Mouse (Mus musculus): ENCODE measurements at regions not wholly inside any gene's neighbourhood (a gene's known extent, or its start where the extent isn't known, plus 50 kb on each side); places are given as distances from the start of the nearest gene placed in this dataset.
A peak's percentile ranks its signal among the peaks of the same experiment; 100 is the strongest.

DNA sequence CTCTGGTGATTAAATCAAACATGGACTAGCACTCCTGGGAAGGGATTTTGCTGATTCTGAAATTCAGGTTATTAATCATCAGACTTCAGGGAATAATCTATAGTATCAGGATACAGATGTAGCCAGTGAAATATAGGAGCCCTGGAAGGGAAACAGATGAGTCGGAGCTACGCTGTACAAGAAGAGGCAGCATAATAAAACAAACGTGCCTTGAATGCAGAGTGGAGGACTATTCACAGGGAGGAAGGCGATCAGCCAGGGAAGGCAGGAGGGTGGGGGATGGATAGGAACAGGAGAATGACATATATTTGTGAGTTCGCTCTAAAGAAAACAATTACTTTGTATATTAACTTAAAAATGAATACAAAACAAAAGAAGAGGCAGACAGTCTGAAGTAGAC lies 286.6 kb upstream of the Got2 start:
- Histone ChIP-seq H3ac (ENCODE audit: control insufficient read depth, insufficient read length, low read depth) (no peak overlapping the region), H3K79me3 (ENCODE audit: low read depth) (no peaks in the 10 kb centered on the region), H3K4me3 (ENCODE audit: insufficient read depth, poor library complexity, severe bottlenecking) (no peak overlapping the region), H3K79me2 (ENCODE audit: control insufficient read depth, insufficient read depth) (no peaks in the 10 kb centered on the region), H3K27me3 (ENCODE audit: control insufficient read depth, insufficient read depth, insufficient read length) (no peaks in the 10 kb centered on the region), H3K36me3 (ENCODE audit: control insufficient read depth, insufficient read depth) (no peaks in the 10 kb centered on the region)
- no peak for TF ChIP-seq USF1 (IDR thresholded peaks at IDR 0.05; ENCODE audit: low read depth)
- TF ChIP-seq MYOD1 (IDR thresholded peaks at IDR 0.05; ENCODE audit: control insufficient read depth, insufficient read length, low read depth), result no peak
- no peak for TF ChIP-seq CEBPB (IDR thresholded peaks at IDR 0.05; ENCODE audit: low read depth)
- no peak for TF ChIP-seq MAX (IDR thresholded peaks at IDR 0.05)

DNA sequence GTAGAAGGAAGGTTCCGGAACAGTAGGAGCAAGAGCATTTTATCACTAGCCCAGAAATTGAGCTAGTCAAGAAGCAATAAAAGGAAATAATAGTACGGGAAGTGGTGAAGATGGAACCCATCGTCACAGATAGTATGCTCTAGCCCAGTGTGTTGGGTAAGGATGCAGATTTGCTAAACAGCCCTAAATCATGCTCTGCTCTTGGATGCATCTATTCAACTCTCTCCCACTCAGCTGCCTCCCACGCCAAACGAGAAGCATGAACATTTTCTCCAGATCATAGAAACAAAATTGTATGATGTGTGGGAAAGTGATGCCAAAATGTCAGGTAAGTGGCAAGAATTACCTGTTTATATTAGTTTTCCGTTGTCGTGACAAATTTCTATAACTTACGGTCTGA lies 276.6 kb upstream of the Got2 start:
- no peaks in the 10 kb centered on the region for H3K79me3 ChIP-seq (ENCODE audit: low read depth)
- H3K4me3 ChIP-seq (ENCODE audit: insufficient read depth, poor library complexity, severe bottlenecking), result no peak overlapping the region
- H3ac ChIP-seq (ENCODE audit: control insufficient read depth, insufficient read length, low read depth), result no peak overlapping the region

DNA sequence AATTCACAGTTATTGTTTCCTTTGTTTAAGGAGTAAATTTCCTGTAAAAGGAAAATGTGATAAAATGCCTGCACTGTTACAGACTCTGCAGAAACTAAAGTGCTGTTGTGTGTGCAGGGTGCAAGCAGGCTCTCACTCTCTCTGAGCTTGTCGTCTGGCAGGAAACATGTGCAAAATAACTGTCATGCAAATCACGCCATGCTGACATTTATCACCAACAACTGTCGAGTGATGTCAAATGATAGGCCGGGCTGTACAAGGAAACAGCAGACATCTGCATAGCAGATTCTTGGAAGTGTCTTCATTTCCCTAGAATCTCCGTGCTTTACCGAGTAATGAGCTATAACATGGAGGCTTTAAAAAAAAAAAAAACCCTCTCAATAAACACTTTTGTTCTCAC lies 271.6 kb upstream of the Got2 start:
- TF ChIP-seq CEBPB (IDR thresholded peaks at IDR 0.05; ENCODE audit: low read depth) (no peak), USF1 (IDR thresholded peaks at IDR 0.05; ENCODE audit: low read depth) (no peak), MYOG (IDR thresholded peaks at IDR 0.05; ENCODE audit: control insufficient read depth, extremely low read depth, insufficient read length) (no peak), MAX (IDR thresholded peaks at IDR 0.05) (no peak), MYOD1 (IDR thresholded peaks at IDR 0.05; ENCODE audit: control insufficient read depth, insufficient read length, low read depth) (no peak), CTCF (IDR thresholded peaks at IDR 0.05; ENCODE audit: control insufficient read depth, insufficient read depth, insufficient read length) (no peak), FOSL1 (IDR thresholded peaks at IDR 0.05; ENCODE audit: insufficient read depth, low read length, poor library complexity, severe bottlenecking) (no peak)

More for the DNA sequence above, 276.6 kb upstream of the Got2 start:
- H3K36me3 ChIP-seq (ENCODE audit: control insufficient read depth, insufficient read depth), result no peaks in the 10 kb centered on the region
- H3K79me2 ChIP-seq (ENCODE audit: control insufficient read depth, insufficient read depth), result no peaks in the 10 kb centered on the region
- no peaks in the 10 kb centered on the region for H3K27me3 ChIP-seq (ENCODE audit: control insufficient read depth, insufficient read depth, insufficient read length)
- no peak for TF ChIP-seq FOSL1 (IDR thresholded peaks at IDR 0.05; ENCODE audit: insufficient read depth, low read length, poor library complexity, severe bottlenecking)

DNA sequence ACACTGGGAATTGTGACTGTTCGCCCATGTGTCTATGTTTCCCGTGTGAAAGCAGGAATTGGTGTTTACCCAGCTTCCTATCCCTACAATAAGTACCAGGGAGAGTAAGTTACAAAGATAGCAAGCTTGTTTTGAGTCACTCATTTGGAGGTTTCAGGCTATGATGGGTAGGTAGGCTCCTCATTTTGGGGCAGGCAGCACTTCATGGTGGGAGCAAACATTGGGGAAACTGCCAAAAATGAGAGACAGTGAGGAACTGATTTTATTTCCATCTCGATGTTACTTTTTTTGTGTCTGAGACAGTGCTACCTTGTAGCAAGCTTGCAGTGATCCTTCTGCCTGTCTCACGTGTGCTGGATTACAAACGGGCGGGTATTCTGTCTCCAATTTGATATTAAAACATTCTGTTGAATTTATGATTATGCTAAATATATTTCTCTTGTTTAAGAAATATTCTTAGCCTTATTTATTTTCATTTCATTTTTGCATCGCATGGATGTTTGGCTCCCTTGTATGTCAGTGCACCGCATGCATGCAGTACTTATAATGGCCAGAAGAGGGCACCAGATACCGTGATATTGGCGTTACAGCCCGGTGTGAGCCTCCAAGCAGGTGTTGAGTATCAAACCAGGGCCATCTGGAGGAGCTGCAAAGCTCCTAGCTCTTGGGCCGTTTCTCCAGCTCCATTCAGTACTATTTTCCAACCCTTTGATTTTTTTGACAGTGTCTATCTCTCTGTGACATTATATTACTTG lies 264.3 kb upstream of the Got2 start:
- Histone ChIP-seq H3K79me2 (ENCODE audit: control insufficient read depth, insufficient read depth) (no peaks in the 10 kb centered on the region), H3K27me3 (ENCODE audit: control insufficient read depth, insufficient read depth, insufficient read length) (no peaks in the 10 kb centered on the region), H3ac (ENCODE audit: control insufficient read depth, insufficient read length, low read depth) (no peak overlapping the region), H3K79me3 (ENCODE audit: low read depth) (no peaks in the 10 kb centered on the region), H3K36me3 (ENCODE audit: control insufficient read depth, insufficient read depth) (no peaks in the 10 kb centered on the region), H3K4me3 (ENCODE audit: insufficient read depth, poor library complexity, severe bottlenecking) (no peak overlapping the region)
- peak; percentile 60 for TF ChIP-seq CTCF (IDR thresholded peaks at IDR 0.05; ENCODE audit: control insufficient read depth, insufficient read depth, insufficient read length)
- no peak for TF ChIP-seq MYOG (IDR thresholded peaks at IDR 0.05; ENCODE audit: control insufficient read depth, extremely low read depth, insufficient read length)

More for the DNA sequence above, 271.6 kb upstream of the Got2 start:
- Histone ChIP-seq H3ac (ENCODE audit: control insufficient read depth, insufficient read length, low read depth) (no peak overlapping the region), H3K27me3 (ENCODE audit: control insufficient read depth, insufficient read depth, insufficient read length) (no peaks in the 10 kb centered on the region), H3K79me2 (ENCODE audit: control insufficient read depth, insufficient read depth) (no peaks in the 10 kb centered on the region), H3K79me3 (ENCODE audit: low read depth) (no peaks in the 10 kb centered on the region), H3K36me3 (ENCODE audit: control insufficient read depth, insufficient read depth) (no peaks in the 10 kb centered on the region), H3K4me3 (ENCODE audit: insufficient read depth, poor library complexity, severe bottlenecking) (no peak overlapping the region)

DNA sequence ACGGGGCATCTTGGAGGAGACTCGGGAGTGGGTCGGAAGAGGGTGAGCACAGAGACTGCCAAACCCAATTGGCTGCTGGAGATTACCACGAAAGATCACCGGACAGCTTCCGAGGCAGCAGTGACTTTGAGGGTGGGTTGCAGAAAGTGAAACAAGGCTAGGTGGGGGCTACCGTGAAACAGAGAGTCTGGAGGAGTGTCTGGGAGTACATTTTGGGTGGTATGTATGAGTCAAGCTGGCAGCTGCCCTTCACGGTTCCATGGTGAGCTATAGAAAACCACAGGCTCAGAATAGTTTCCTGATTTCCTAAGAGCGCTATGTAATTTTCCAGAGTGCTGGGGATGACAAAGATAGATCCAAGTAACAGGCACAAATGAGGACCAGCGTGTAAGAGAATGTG lies 263.7 kb upstream of the Got2 start:
- no peak overlapping the region for H3K4me3 ChIP-seq (ENCODE audit: insufficient read depth, poor library complexity, severe bottlenecking)

DNA sequence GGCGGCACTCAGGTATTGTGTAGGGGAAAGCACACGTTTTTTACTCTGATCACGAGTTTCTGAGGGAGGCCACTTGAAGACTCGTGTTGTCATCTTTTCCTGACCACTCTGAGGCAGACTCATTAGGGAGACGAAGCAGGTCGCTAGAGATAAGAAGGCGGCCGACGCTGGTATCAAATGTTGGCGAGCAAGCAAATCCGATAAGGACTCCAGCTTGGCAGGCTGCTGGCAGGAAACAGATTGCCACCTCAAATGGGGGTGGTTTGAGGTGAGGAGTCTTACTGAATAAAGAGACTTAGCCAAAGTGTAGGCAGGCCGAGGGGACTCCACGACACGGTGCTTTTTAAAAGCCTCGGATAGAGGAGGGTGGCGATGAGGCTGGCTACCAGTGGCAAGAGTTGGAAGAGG lies 262.7 kb upstream of the Got2 start:
- Histone ChIP-seq H3ac (ENCODE audit: control insufficient read depth, insufficient read length, low read depth) (no peak overlapping the region), H3K27me3 (ENCODE audit: control insufficient read depth, insufficient read depth, insufficient read length) (no peaks in the 10 kb centered on the region), H3K79me3 (ENCODE audit: low read depth) (no peaks in the 10 kb centered on the region), H3K4me3 (ENCODE audit: insufficient read depth, poor library complexity, severe bottlenecking) (no peak overlapping the region), H3K36me3 (ENCODE audit: control insufficient read depth, insufficient read depth) (no peaks in the 10 kb centered on the region), H3K79me2 (ENCODE audit: control insufficient read depth, insufficient read depth) (no peaks in the 10 kb centered on the region)
- no peak for TF ChIP-seq CTCF (IDR thresholded peaks at IDR 0.05; ENCODE audit: control insufficient read depth, insufficient read depth, insufficient read length)
- no peak for TF ChIP-seq CEBPB (IDR thresholded peaks at IDR 0.05; ENCODE audit: low read depth)
- TF ChIP-seq MYOD1 (IDR thresholded peaks at IDR 0.05; ENCODE audit: control insufficient read depth, insufficient read length, low read depth), result no peak
- TF ChIP-seq MYOG (IDR thresholded peaks at IDR 0.05; ENCODE audit: control insufficient read depth, extremely low read depth, insufficient read length), result no peak
- TF ChIP-seq USF1 (IDR thresholded peaks at IDR 0.05; ENCODE audit: low read depth), result no peak
- TF ChIP-seq MAX (IDR thresholded peaks at IDR 0.05), result no peak
- no peak for TF ChIP-seq FOSL1 (IDR thresholded peaks at IDR 0.05; ENCODE audit: insufficient read depth, low read length, poor library complexity, severe bottlenecking)

More for the DNA sequence above, 263.7 kb upstream of the Got2 start:
- TF ChIP-seq MYOG (IDR thresholded peaks at IDR 0.05; ENCODE audit: control insufficient read depth, extremely low read depth, insufficient read length), result no peak
- TF ChIP-seq MAX (IDR thresholded peaks at IDR 0.05), result no peak
- no peak for TF ChIP-seq CEBPB (IDR thresholded peaks at IDR 0.05; ENCODE audit: low read depth)
- TF ChIP-seq FOSL1 (IDR thresholded peaks at IDR 0.05; ENCODE audit: insufficient read depth, low read length, poor library complexity, severe bottlenecking), result no peak
- no peak for TF ChIP-seq USF1 (IDR thresholded peaks at IDR 0.05; ENCODE audit: low read depth)
- no peak for TF ChIP-seq CTCF (IDR thresholded peaks at IDR 0.05; ENCODE audit: control insufficient read depth, insufficient read depth, insufficient read length)
- no peak for TF ChIP-seq MYOD1 (IDR thresholded peaks at IDR 0.05; ENCODE audit: control insufficient read depth, insufficient read length, low read depth)
- Histone ChIP-seq H3K79me3 (ENCODE audit: low read depth) (no peaks in the 10 kb centered on the region), H3K36me3 (ENCODE audit: control insufficient read depth, insufficient read depth) (no peaks in the 10 kb centered on the region), H3K79me2 (ENCODE audit: control insufficient read depth, insufficient read depth) (no peaks in the 10 kb centered on the region), H3ac (ENCODE audit: control insufficient read depth, insufficient read length, low read depth) (no peak overlapping the region), H3K27me3 (ENCODE audit: control insufficient read depth, insufficient read depth, insufficient read length) (no peaks in the 10 kb centered on the region)
